Mouse (Mus musculus) embryonic facial prominence, embryonic 13.5 days (tissue): ENCODE data around the gene Hist1h1e. TPM values are rescaled to one million over a fixed set of nuclear protein-coding genes. Genes with fewer than 3 reads are reported as not detected.
"Not testable (repeated sequence)": the region's sequence is repeated elsewhere in the genome, so short reads cannot be mapped to it uniquely, and the experiment has no call there.

Experiments used
- ATAC-seq: fragments of 200-750 bp; cut with Nextera tagmentation; 2 replicates; pipeline ENCODE4 v1.8.0; 2017; ENCODE audit warnings: low read depth; ENCODE audit not compliant: insufficient number of reproducible peaks, insufficient read depth, low FRiP score, low TSS enrichment
- H3K27ac ChIP-seq: fragments of 300-500 bp; sonication (generic); 2 replicates; pipeline ENCODE4 v1.5.1; 2015; ENCODE audit warnings: moderate library complexity, mild to moderate bottlenecking, inconsistent platforms
- H3K27me3 ChIP-seq: fragments of 300-500 bp; sonication (generic); 2 replicates; pipeline ENCODE4 v1.6.1; 2015; ENCODE audit warnings: mild to moderate bottlenecking, inconsistent platforms
- H3K36me3 ChIP-seq: fragments of 300-500 bp; sonication (generic); 2 replicates; pipeline ENCODE4 v1.6.1; 2015; ENCODE audit warnings: mild to moderate bottlenecking, inconsistent platforms
- H3K4me1 ChIP-seq: fragments of 300-500 bp; sonication (generic); 2 replicates; pipeline ENCODE4 v1.6.1; 2015; ENCODE audit warnings: inconsistent platforms
- H3K4me2 ChIP-seq: fragments of 300-500 bp; sonication (generic); 2 replicates; pipeline ENCODE4 v1.6.1; 2015; ENCODE audit warnings: moderate library complexity, mild to moderate bottlenecking, inconsistent platforms
- H3K4me3 ChIP-seq: fragments of 300-500 bp; sonication (generic); 2 replicates; pipeline ENCODE4 v1.5.1; 2015; ENCODE audit warnings: mild to moderate bottlenecking, inconsistent platforms
- H3K9ac ChIP-seq: fragments of 300-500 bp; sonication (generic); 2 replicates; pipeline ENCODE4 v1.6.1; 2015; ENCODE audit warnings: mild to moderate bottlenecking, inconsistent platforms
- H3K9me3 ChIP-seq: fragments of 300-500 bp; sonication (generic); 2 replicates; pipeline ENCODE4 v1.6.1; 2016; ENCODE audit warnings: inconsistent platforms
- WGBS: fragments of 180-500 bp; shearing (Covaris S2); methylation state at CpG from one replicate; pipeline ENCODE4 v1.1.7; 2015; ENCODE audit warnings: mixed read lengths; 5-methylcytosine and 5-hydroxymethylcytosine counted together
- polyA plus RNA-seq: library from polyadenylated mRNA; unstranded; fragments of >200 nt; fragmentation: Nextera tagmentation; extraction: Ambion mirVana; gene quantifications from 2 replicates; pipeline ENCODE4 v1.2.1, GENCODE M21; 2015

The Hist1h1e gene
- polyA plus RNA-seq, result 24.8 and 26.3 TPM in 2 replicates

- not testable (repeated sequence) for H3K27me3 ChIP-seq
These were observed at the start of gene Hist1h1e for GRCm38 (mm10) chr13:23622175-23622671. Gene Hist1h1e (minus strand): TSS chr13:23622558.

GRCm38 (mm10) chr13:23662536-23662935, 40.2 kb upstream of the Hist1h1e start:
- 77% methylated on average over 3 of the region's 3 CpGs for WGBS
- no peak overlapping the region for H3K9ac ChIP-seq
- H3K27me3 ChIP-seq, result no peaks in the 10 kb centered on the region
- no peak overlapping the region for H3K4me3 ChIP-seq
- H3K36me3 ChIP-seq, result no peaks in the 10 kb centered on the region
- H3K27ac ChIP-seq, result no peak overlapping the region
- H3K4me1 ChIP-seq, result no peaks in the 10 kb centered on the region
- no peak overlapping the region for H3K4me2 ChIP-seq
- H3K9me3 ChIP-seq, result no peaks in the 10 kb centered on the region
- ATAC-seq, result no peak

More at GRCm38 (mm10) chr13:23622175-23622671, at the start of gene Hist1h1e:
- peak; percentile 82 for ATAC-seq
- Histone ChIP-seq H3K9ac (peak within 1 kb of the TSS; percentile 94), H3K4me3 (peak within 1 kb of the TSS; percentile 70), H3K4me2 (peak within 1 kb of the TSS; percentile 91), H3K27ac (peak within 1 kb of the TSS; percentile 99)
- H3K9me3 ChIP-seq, H3K36me3 ChIP-seq, H3K4me1 ChIP-seq: not testable (repeated sequence)
- WGBS, result under 1% methylated on average over 53 of the region's 53 CpGs

DNA sequence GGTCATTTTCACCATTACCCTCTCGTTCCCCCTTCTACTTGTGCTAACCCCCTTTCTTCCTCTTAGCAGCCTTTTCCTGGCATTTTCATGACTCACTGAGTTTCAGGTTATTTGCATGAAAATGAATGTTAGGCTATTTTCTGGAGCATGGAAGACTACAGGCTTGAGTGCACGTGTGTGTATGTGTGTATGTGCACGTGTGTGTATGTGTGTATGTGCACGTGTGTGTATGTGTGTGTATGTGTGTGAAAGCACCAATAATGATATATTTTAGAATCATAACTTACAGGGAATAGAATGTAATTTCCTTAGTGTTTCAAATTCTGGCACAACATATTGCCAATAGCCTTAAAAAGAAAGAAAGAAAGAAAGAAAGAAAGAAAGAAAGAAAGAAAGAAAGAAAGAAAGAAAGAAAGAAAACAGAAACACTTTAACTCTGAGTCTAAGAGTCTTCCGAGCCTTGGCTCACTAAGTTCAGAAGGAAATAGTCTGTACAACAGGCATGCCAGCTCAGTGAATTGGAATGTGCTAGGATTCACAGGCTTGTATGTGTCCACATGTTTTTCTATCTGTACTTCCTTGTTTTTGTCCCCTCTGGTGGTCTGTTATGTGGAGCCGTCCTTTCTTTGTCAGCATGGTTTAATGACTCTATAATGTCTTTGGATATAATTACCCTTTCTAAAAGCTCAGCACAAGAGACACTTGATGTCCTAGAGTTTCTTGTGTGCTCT, 37.4 kb upstream of the Hist1h1e start:
- H3K36me3 ChIP-seq, result no peaks in the 10 kb centered on the region
- no peak overlapping the region for H3K4me3 ChIP-seq
- H3K27me3 ChIP-seq, result no peaks in the 10 kb centered on the region
- ATAC-seq, result no peak
- no peak overlapping the region for H3K4me2 ChIP-seq
- H3K9ac ChIP-seq, result no peak overlapping the region
- H3K27ac ChIP-seq, result no peak overlapping the region
- H3K4me1 ChIP-seq, result no peaks in the 10 kb centered on the region
- WGBS, result 78% methylated on average over 6 of the region's 6 CpGs
- no peaks in the 10 kb centered on the region for H3K9me3 ChIP-seq

DNA sequence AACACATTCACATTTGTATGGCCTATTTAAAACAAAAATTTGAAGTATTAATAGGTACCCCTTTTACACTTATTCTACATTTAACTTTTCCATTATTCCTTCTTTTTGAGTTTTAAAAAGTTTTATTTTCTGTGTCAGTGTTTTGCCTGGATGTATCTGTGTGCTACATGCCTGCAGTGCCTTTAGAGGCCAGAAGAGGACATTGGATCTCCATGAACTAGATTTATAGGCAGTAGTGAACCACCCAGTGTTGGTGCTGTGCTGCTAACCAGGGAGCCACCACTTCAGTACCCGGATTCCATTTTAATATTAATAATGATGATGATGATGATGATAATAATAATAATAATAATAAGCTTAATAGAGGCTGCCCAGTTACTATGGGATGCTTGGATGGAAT, 8.3 kb upstream of the Hist1h1e start:
- H3K9me3 ChIP-seq, result no peaks in the 10 kb centered on the region
- H3K36me3 ChIP-seq, result no peaks in the 10 kb centered on the region
- H3K4me3 ChIP-seq, result no peak overlapping the region
- ATAC-seq, result no peak
- no peak overlapping the region for H3K27ac ChIP-seq
- H3K9ac ChIP-seq, result no peak overlapping the region
- no peaks in the 10 kb centered on the region for H3K4me1 ChIP-seq
- 39% methylated on average over 1 of the region's 1 CpGs for WGBS
- H3K27me3 ChIP-seq, result no peaks in the 10 kb centered on the region
- H3K4me2 ChIP-seq, result no peak overlapping the region

- WGBS, result 25% methylated on average over 7 of the region's 7 CpGs
- Histone ChIP-seq H3K4me1 (peaks cover 9% of the 10 kb centered on the region), H3K4me3 (peak overlapping the region; percentile 70), H3K9ac (peak overlapping the region; percentile 94), H3K27me3 (no peaks in the 10 kb centered on the region), H3K4me2 (peak overlapping the region; percentile 91), H3K27ac (peak overlapping the region; percentile 99), H3K9me3 (no peaks in the 10 kb centered on the region), H3K36me3 (no peaks in the 10 kb centered on the region)
- ATAC-seq, result no peak
These were observed 598 bp upstream of the Hist1h1e start for GRCm38 (mm10) chr13:23622861-23623450.

DNA sequence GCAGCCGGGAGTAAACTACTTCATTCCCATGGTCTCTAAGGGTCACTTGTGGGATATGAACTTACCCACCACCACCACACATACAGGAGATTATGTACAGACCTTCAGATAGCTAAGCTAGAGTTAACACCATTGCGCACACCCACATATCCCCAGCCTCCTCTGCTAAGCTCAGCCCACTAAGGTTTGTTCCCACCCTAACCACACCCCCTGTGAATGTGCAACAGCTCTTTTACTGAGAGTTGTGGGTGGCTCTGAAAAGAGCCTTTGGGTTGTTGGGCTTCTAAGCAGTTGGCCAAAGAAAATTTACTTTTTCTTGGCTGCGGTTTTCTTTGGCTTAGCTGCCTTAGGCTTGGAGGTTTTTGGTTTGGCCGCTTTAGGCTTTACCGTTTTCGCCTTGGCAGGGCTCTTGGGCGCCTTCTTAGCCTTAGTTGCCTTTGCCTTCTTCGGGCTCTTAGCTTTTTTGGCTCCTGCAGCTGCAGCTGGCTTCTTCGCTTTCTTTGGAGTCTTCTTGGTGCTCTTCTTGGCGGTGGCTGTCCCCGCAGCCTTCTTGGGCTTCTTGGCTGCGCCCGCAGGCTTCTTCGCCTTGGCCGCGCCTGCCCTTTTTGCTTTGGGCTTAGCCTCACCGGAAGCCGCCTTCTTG, 705 bp downstream of the Hist1h1e start:
- H3K36me3 ChIP-seq, result no peaks in the 10 kb centered on the region
- ATAC-seq, result peak; percentile 88
- WGBS, result 1% methylated on average over 18 of the region's 18 CpGs
- H3K4me2 ChIP-seq, result peak overlapping the region; percentile 91
- peak overlapping the region; percentile 70 for H3K4me3 ChIP-seq
- peak overlapping the region; percentile 94 for H3K9ac ChIP-seq
- no peaks in the 10 kb centered on the region for H3K27me3 ChIP-seq
- H3K4me1 ChIP-seq, result peaks cover 9% of the 10 kb centered on the region
- peak overlapping the region; percentile 99 for H3K27ac ChIP-seq
- H3K9me3 ChIP-seq, result no peaks in the 10 kb centered on the region

GRCm38 (mm10) chr13:23620733-23621531, 1.4 kb downstream of the Hist1h1e start, which contains the start of gene Hist1h2be:
Gene Hist1h2be (minus strand): TSS chr13:23621124.
- Histone ChIP-seq H3K27me3 (no peaks in the 10 kb centered on the region), H3K9ac (peak within 1 kb of the TSS; percentile 94), H3K27ac (peak within 1 kb of the TSS; percentile 99), H3K4me2 (peak within 1 kb of the TSS; percentile 91), H3K4me1 (peaks cover 9% of the 10 kb centered on the region), H3K4me3 (peak within 1 kb of the TSS; percentile 70), H3K9me3 (no peaks in the 10 kb centered on the region), H3K36me3 (no peaks in the 10 kb centered on the region)
- under 1% methylated on average over 27 of the region's 27 CpGs for WGBS
- peak; percentile 89 for ATAC-seq

DNA sequence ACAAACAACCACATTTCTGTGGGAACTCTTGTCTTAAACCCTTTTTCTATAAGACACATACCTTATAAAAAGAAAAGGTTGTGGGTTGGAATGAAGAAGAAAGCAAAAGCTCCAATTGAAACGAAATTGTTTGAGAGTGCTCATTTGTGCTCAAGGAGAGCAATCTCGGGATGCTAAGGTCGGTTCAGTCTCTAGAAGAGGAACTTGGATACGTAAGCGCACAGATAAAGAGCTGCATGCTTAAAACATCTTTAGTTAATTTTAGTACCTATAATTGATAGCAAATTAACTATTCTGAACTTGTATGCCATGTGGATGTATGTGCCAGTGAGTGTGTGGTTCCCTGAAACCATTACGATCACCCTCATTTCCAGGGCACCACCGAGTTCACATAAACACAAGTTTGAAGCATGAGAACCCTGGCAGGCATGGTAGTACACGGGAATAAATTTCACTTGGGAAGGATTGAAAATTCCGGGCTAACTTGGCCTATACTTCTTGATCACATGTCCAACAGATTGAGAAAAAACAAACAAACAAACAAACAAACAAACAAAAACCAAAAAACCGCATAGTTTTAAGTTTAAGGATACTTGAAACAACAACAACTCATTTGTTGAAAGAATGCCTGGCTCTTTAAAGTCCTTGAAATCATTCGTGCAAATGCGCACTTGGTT, 2.2 kb downstream of the Hist1h1e start:
- peak overlapping the region; percentile 99 for H3K27ac ChIP-seq
- H3K9ac ChIP-seq, result peak overlapping the region; percentile 69
- H3K4me2 ChIP-seq, result peak overlapping the region; percentile 91
- WGBS, result 50% methylated on average over 12 of the region's 12 CpGs
- no peaks in the 10 kb centered on the region for H3K9me3 ChIP-seq
- no peaks in the 10 kb centered on the region for H3K27me3 ChIP-seq
- peak overlapping the region; percentile 70 for H3K4me3 ChIP-seq
- no peaks in the 10 kb centered on the region for H3K36me3 ChIP-seq
- ATAC-seq, result no peak
- peaks cover 9% of the 10 kb centered on the region for H3K4me1 ChIP-seq

GRCm38 (mm10) chr13:23611638-23612037, 10.7 kb downstream of the Hist1h1e start:
- Histone ChIP-seq H3K4me2 (no peak overlapping the region), H3K27ac (no peak overlapping the region), H3K4me1 (no peaks in the 10 kb centered on the region), H3K9ac (no peak overlapping the region), H3K27me3 (no peaks in the 10 kb centered on the region), H3K4me3 (no peak overlapping the region), H3K9me3 (no peaks in the 10 kb centered on the region), H3K36me3 (no peaks in the 10 kb centered on the region)
- 90% methylated on average over 3 of the region's 3 CpGs for WGBS
- no peak for ATAC-seq

DNA sequence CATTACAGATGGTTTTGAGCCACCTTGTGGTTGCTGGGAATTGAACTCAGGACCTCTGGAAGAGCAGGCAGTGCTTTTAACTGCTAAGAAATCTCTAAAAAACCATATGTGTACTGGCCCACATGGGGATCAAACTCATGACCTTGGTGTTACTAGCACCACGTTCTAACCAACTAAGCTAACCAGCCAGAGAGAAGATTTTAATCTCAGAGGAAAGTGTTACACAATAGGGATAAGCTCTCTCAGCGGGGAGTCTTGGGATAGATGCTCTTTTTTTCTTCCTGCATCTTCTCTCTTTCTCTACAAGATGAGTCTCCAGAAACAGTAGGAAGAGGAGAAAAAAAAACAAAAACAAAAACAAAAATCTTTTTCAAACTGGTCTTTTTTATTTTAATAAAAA, 12.0 kb downstream of the Hist1h1e start:
- 68% methylated on average over 2 of the region's 2 CpGs for whole genome bisulfite sequencing
- H3K27me3 ChIP-seq, result no peaks in the 10 kb centered on the region
- no peak overlapping the region for H3K27ac ChIP-seq
- H3K9ac ChIP-seq, result no peak overlapping the region
- H3K4me3 ChIP-seq, result no peak overlapping the region
- H3K4me1 ChIP-seq, result no peaks in the 10 kb centered on the region
- H3K4me2 ChIP-seq, result no peak overlapping the region
- H3K9me3 ChIP-seq, result no peaks in the 10 kb centered on the region
- no peak for ATAC-seq
- H3K36me3 ChIP-seq, result no peaks in the 10 kb centered on the region

GRCm38 (mm10) chr13:23609844-23610243, 12.5 kb downstream of the Hist1h1e start:
- Histone ChIP-seq H3K27ac (no peak overlapping the region), H3K4me3 (no peak overlapping the region), H3K9me3 (no peaks in the 10 kb centered on the region), H3K4me2 (no peak overlapping the region), H3K27me3 (no peaks in the 10 kb centered on the region), H3K4me1 (no peaks in the 10 kb centered on the region), H3K36me3 (no peaks in the 10 kb centered on the region), H3K9ac (no peak overlapping the region)
- ATAC-seq, result no peak
